Mouse (Mus musculus) MEL (cell line): ENCODE measurements around the gene Pcsk2. TPM values are rescaled to one million over a fixed set of nuclear protein-coding genes. Genes with fewer than 3 reads are reported as not detected.
A peak's percentile ranks its signal among the peaks of the same experiment; 100 is the strongest.

Experiments used
- DNase-seq: peaks from one replicate; pipeline ENCODE4 v3.0.0; 2011; ENCODE audit warnings: low read depth, low spot score
- H3K27ac ChIP-seq: 2 replicates; pipeline ENCODE4 v1.5.1; 2012; ENCODE audit warnings: low read depth, mild to moderate bottlenecking, control low read depth, low read length, moderate library complexity; ENCODE audit not compliant: control insufficient read depth
- H3K27me3 ChIP-seq, 2 experiments: fragments of 150-350 bp in 1 of 2; sonication (generic) in 1 of 2; 2 replicates each; pipeline ENCODE4 v1.6.1; 2012; ENCODE audit warnings: low read length in 2 of 2, mild to moderate bottlenecking in 2 of 2, improper control_type of control experiment in 1 of 2, moderate library complexity in 1 of 2; ENCODE audit not compliant: insufficient read depth in 2 of 2, control insufficient read depth in 1 of 2
- H3K36me3 ChIP-seq, 2 experiments: 2 replicates each; pipeline ENCODE4 v1.6.1; 2012 to 2014; ENCODE audit warnings: low read length in 2 of 2, improper control_type of control experiment in 1 of 2, inconsistent platforms in 1 of 2, mild to moderate bottlenecking in 1 of 2; ENCODE audit not compliant: insufficient read depth in 2 of 2, control insufficient read depth in 1 of 2
- H3K4me1 ChIP-seq, 2 experiments: fragments of 150-350 bp in 1 of 2; sonication (generic) in 1 of 2; 2 replicates each; pipeline ENCODE4 v1.6.1; 2012; ENCODE audit warnings: low read length in 2 of 2, improper control_type of control experiment in 1 of 2, mild to moderate bottlenecking in 1 of 2; ENCODE audit not compliant: insufficient read depth in 2 of 2, control insufficient read depth in 1 of 2
- H3K4me3 ChIP-seq, 2 experiments: fragments of 150-350 bp in 1 of 2; sonication (generic) in 1 of 2; 2 replicates each; pipeline ENCODE4 v1.5.1; 2012; ENCODE audit warnings: low read depth in 2 of 2, low read length in 2 of 2, mild to moderate bottlenecking in 2 of 2, moderate library complexity in 2 of 2, control low read depth in 1 of 2, improper control_type of control experiment in 1 of 2; ENCODE audit not compliant: control insufficient read depth in 1 of 2, insufficient read depth in 1 of 2
- H3K79me2 ChIP-seq: 2 replicates; pipeline ENCODE4 v1.6.1; 2012; ENCODE audit warnings: mild to moderate bottlenecking, low read length, moderate library complexity; ENCODE audit not compliant: control insufficient read depth, poor library complexity, insufficient read depth
- H3K9ac ChIP-seq: 2 replicates; pipeline ENCODE4 v1.6.1; 2012; ENCODE audit warnings: low read depth, mild to moderate bottlenecking, control low read depth, low read length, moderate library complexity; ENCODE audit not compliant: control insufficient read depth, poor library complexity, severe bottlenecking
- H3K9me3 ChIP-seq: fragments of 150-350 bp; sonication (generic); replicated peaks from 2 replicates; pipeline ENCODE4 v1.6.1; 2012; ENCODE audit warnings: mild to moderate bottlenecking, low read length, improper control_type of control experiment, moderate library complexity; ENCODE audit not compliant: insufficient read depth
- CHD2 ChIP-seq: IDR thresholded peaks from 2 replicates; pipeline ENCODE4 v1.6.1; 2011; ENCODE audit warnings: low read length, improper control_type of control experiment
- CTCF ChIP-seq, 3 experiments: IDR thresholded peaks in 2 of 3; conservative IDR thresholded peaks in 1 of 3; 2 replicates each; pipeline ENCODE4 v1.5.1; 2011 to 2012; ENCODE audit warnings: low read length in 3 of 3, low read depth in 2 of 3, mild to moderate bottlenecking in 2 of 3, improper control_type of control experiment in 1 of 3, inconsistent platforms in 1 of 3, mixed read lengths in 1 of 3, moderate library complexity in 1 of 3; ENCODE audit not compliant: control insufficient read depth in 1 of 3, insufficient read depth in 1 of 3, poor library complexity in 1 of 3, severe bottlenecking in 1 of 3
- ELF1 ChIP-seq: IDR thresholded peaks from 2 replicates; pipeline ENCODE4 v1.6.1; 2014; ENCODE audit warnings: low read depth, mild to moderate bottlenecking, inconsistent platforms, low read length, improper control_type of control experiment, moderate library complexity
- GABPA ChIP-seq: IDR thresholded peaks from 2 replicates; pipeline ENCODE4 v1.6.1; 2012; ENCODE audit warnings: low read depth, mild to moderate bottlenecking, inconsistent platforms, low read length, improper control_type of control experiment, moderate library complexity
- HCFC1 ChIP-seq: IDR thresholded peaks from 2 replicates; pipeline ENCODE4 v1.6.1; 2012; ENCODE audit warnings: low read depth, mild to moderate bottlenecking, inconsistent platforms, low read length, improper control_type of control experiment, moderate library complexity
- KAT2A ChIP-seq: conservative IDR thresholded peaks from 2 replicates; pipeline ENCODE4 v1.6.1; 2012; ENCODE audit warnings: low read depth, low read length, improper control_type of control experiment, inconsistent platforms
- MAFK ChIP-seq: IDR thresholded peaks from 2 replicates; pipeline ENCODE4 v1.6.1; 2011; ENCODE audit warnings: low read depth, mild to moderate bottlenecking, low read length, improper control_type of control experiment, borderline replicate concordance
- MAZ ChIP-seq: IDR thresholded peaks from 2 replicates; pipeline ENCODE4 v1.6.1; 2012; ENCODE audit warnings: low read depth, mild to moderate bottlenecking, inconsistent platforms, low read length, improper control_type of control experiment
- MYC ChIP-seq: IDR thresholded peaks from 2 replicates; pipeline ENCODE4 v1.6.1; 2011; ENCODE audit warnings: low read depth, mild to moderate bottlenecking, low read length, improper control_type of control experiment, moderate library complexity
- TBP ChIP-seq: IDR thresholded peaks from 2 replicates; pipeline ENCODE4 v1.8.0; 2011; ENCODE audit warnings: low read depth, low read length, improper control_type of control experiment
- TCF12 ChIP-seq: IDR thresholded peaks from 2 replicates; pipeline ENCODE4 v1.6.1; 2014; ENCODE audit warnings: low read depth, mild to moderate bottlenecking, inconsistent platforms, low read length, improper control_type of control experiment, moderate library complexity
- USF1 ChIP-seq: IDR thresholded peaks from 2 replicates; pipeline ENCODE4 v1.6.1; 2014; ENCODE audit warnings: low read depth, mild to moderate bottlenecking, inconsistent platforms, low read length, improper control_type of control experiment, moderate library complexity
- USF2 ChIP-seq, 2 experiments: IDR thresholded peaks; 2 replicates each; pipeline ENCODE4 v1.6.1; 2011 to 2012; ENCODE audit warnings: improper control_type of control experiment in 2 of 2, low read length in 2 of 2, borderline replicate concordance in 1 of 2, inconsistent platforms in 1 of 2, low read depth in 1 of 2, mild to moderate bottlenecking in 1 of 2; ENCODE audit not compliant: insufficient read depth in 1 of 2
- ZKSCAN1 ChIP-seq: IDR thresholded peaks from 2 replicates; pipeline ENCODE4 v1.6.1; 2012; ENCODE audit warnings: low read depth, mild to moderate bottlenecking, inconsistent platforms, low read length, improper control_type of control experiment, moderate library complexity
- ZMIZ1 ChIP-seq: IDR thresholded peaks from 2 replicates; pipeline ENCODE4 v1.6.1; 2012; ENCODE audit warnings: low read depth, mild to moderate bottlenecking, inconsistent platforms, low read length, improper control_type of control experiment, moderate library complexity
- ZNF384 ChIP-seq: IDR thresholded peaks from 2 replicates; pipeline ENCODE4 v1.6.1; 2012; ENCODE audit warnings: low read depth, mild to moderate bottlenecking, inconsistent platforms, low read length, improper control_type of control experiment
- polyA plus RNA-seq, 2 experiments: library from polyadenylated mRNA; stranded (reverse) in 1 of 2; unstranded in 1 of 2; fragments of >175 nt in 1 of 2; fragments of >200 nt in 1 of 2; gene quantifications; 2 replicates each; pipeline versions ENCODE4 v1.2.1 to v1.2.4; 2012; ENCODE audit warnings: low replicate concordance in 2 of 2, low read depth in 1 of 2; ENCODE audit not compliant: insufficient read length in 2 of 2, insufficient read depth in 1 of 2, missing spikeins in 1 of 2
- total RNA-seq: library from RNA; depleted of rRNA; stranded (reverse); fragments of 300-350 nt; gene quantifications from 2 replicates; pipeline ENCODE4 v1.2.3, GENCODE M21; 2012

The Pcsk2 gene
- total and polyA plus RNA-seq, 3 experiments, result not detected

- Histone ChIP-seq H3K9ac (no peak overlapping the region), H3K27me3 (0 out of 4 replicates have a peak, but pooled peaks cover 0 to 2% of the 10 kb centered on the region in 2 experiments)
- DNase-seq, result peak; percentile 4
- TF ChIP-seq ELF1 (no peak), MAZ (no peak), ZMIZ1 (no peak), TCF12 (no peak), USF1 (no peak), TBP (no peak), CHD2 (no peak), MYC (no peak), KAT2A (no peak), GABPA (no peak), HCFC1 (no peak), CTCF (IDR thresholded peaks at IDR 0.05 in 2 of 3, conservative IDR thresholded peaks at IDR 0.05 in 1 of 3; ENCODE audit: control insufficient read depth in 1 of 3, insufficient read depth in 1 of 3, low read depth in 2 of 3, low read length in 3 of 3, poor library complexity in 1 of 3, severe bottlenecking in 1 of 3) (no peak), MAFK (no peak)
- TF ChIP-seq, all 39 proteins: peak for 0
- Histone ChIP-seq H3K36me3 (no peaks in the 10 kb centered on the region), H3K27ac (no peak overlapping the region), H3K9me3 (no peaks in the 10 kb centered on the region), H3K4me1 (no peaks in the 10 kb centered on the region), H3K79me2 (no peaks in the 10 kb centered on the region), H3K4me3 (no peak overlapping the region)
Observed at GRCm38 (mm10) chr2:143696704-143697103, 150.7 kb downstream of the Pcsk2 start.

GRCm38 (mm10) chr2:143701141-143701540, 155.2 kb downstream of the Pcsk2 start:
- Histone ChIP-seq H3K9ac (no peak overlapping the region), H3K79me2 (no peaks in the 10 kb centered on the region), H3K4me3 (no peak overlapping the region), H3K9me3 (no peaks in the 10 kb centered on the region), H3K27me3 (0 out of 4 replicates have a peak, but pooled peaks cover 0 to 2% of the 10 kb centered on the region in 2 experiments), H3K36me3 (no peaks in the 10 kb centered on the region), H3K27ac (no peak overlapping the region), H3K4me1 (no peaks in the 10 kb centered on the region)
- no peak for DNase-seq
- no peak for TF ChIP-seq MYC
- TF ChIP-seq ZKSCAN1, result no peak
- TF ChIP-seq USF2 (IDR thresholded peaks at IDR 0.05; ENCODE audit: borderline replicate concordance in 1 of 2, insufficient read depth in 1 of 2, low read depth in 1 of 2, low read length in 2 of 2), result no peak
- no peak for TF ChIP-seq MAFK
- no peak for TF ChIP-seq ZNF384
